ENCODE assay signal across 11 mouse cellular contexts in genomic region chr5:107847349-107847748, GRCm38 (mm10). TPM values are rescaled to one million over a fixed set of nuclear protein-coding genes. Genes with fewer than 3 reads are reported as not detected.
DNase-seq lines count a peak whose midpoint lies in the region; ATAC-seq and TF ChIP-seq lines count a peak whose summit lies in the region.
"Had no signal": no experiment of that assay in that cellular context is flagged by ENCODE, and none has a peak within 500 bp of the region (broad histone marks: within the 10 kb centered on the region; RNA-seq: fewer than 3 reads in every experiment).

No protein-coding gene starts in this region.

- no peak for TF ChIP-seq POLR2A in liver, adult 2 months (IDR thresholded peaks at IDR 0.05; ENCODE audit: extremely low read depth, insufficient read depth, low read length)
- TF ChIP-seq POLR2A in cerebellum, adult 2 months (IDR thresholded peaks at IDR 0.05; ENCODE audit: borderline replicate concordance, insufficient read depth, low read length) = no peak

- peaks cover 3% of the 10 kb centered on the region; the same call in 1 of the 2 replicates for H3K9me3 ChIP-seq in liver, embryonic 12.5 days (replicated peaks)
- H3K9me3 ChIP-seq: embryonic facial prominence, embryonic 10.5 days had no signal

- peak; percentile 76 for DNase-seq in liver, adult 2 months (ENCODE audit: extremely low read depth, low read depth, low spot score)
- peak; percentile 73 for DNase-seq in adrenal gland, adult 8-10 months
- peak; percentile 63 to 82 for DNase-seq in cerebellum, adult 2 months
- peak; percentile 40 for DNase-seq in kidney, postnatal 14 days
- no peak for DNase-seq in layer of hippocampus, adult 18-20 months (ENCODE audit: low spot score in 2 of 2)

- TF ChIP-seq CTCF in liver, adult 2 months (IDR thresholded peaks at IDR 0.05; ENCODE audit: low read depth, low read length) = no peak
- TF ChIP-seq CTCF in cerebellum, adult 2 months (IDR thresholded peaks at IDR 0.05; ENCODE audit: borderline replicate concordance, insufficient read depth, low read depth, low read length) = no peak

- 45% methylated on average over 5 of the region's 5 CpGs for WGBS in liver, adult 2 months
- 90% methylated on average over 5 of the region's 5 CpGs for WGBS in liver, embryonic 12.5 days (ENCODE audit: insufficient replicate concordance)
- WGBS in cerebellum, adult 2 months = 9% methylated on average over 5 of the region's 5 CpGs

- no peak overlapping the region for H3K9ac ChIP-seq in liver, adult 2 months (ENCODE audit: low read depth, low read length)
- no peak overlapping the region for H3K9ac ChIP-seq in liver, embryonic 12.5 days
- H3K9ac ChIP-seq: limb, embryonic 13.5 days had no signal

- H3K27me3 ChIP-seq in liver, adult 2 months (ENCODE audit: control insufficient read depth, insufficient read depth, low read length) = no peaks in the 10 kb centered on the region
- H3K27me3 ChIP-seq in liver, embryonic 12.5 days (replicated peaks) = no peaks in the 10 kb centered on the region
- H3K27me3 ChIP-seq in cerebellum, adult 2 months (ENCODE audit: control insufficient read depth, insufficient read depth, low read length) = no peaks in the 10 kb centered on the region
- H3K27me3 ChIP-seq: limb, embryonic 13.5 days had no signal

- H3K4me1 ChIP-seq in liver, adult 2 months (ENCODE audit: control insufficient read depth, insufficient read depth, low read length) = peaks cover 16% of the 10 kb centered on the region; the same call in 1 of the 2 replicates
- H3K4me1 ChIP-seq in liver, embryonic 12.5 days = 0 out of 2 replicates have a peak, but pooled peaks cover 14% of the 10 kb centered on the region
- peaks cover 3% of the 10 kb centered on the region; the same call in 1 of the 2 replicates for H3K4me1 ChIP-seq in cerebellum, adult 2 months (ENCODE audit: control insufficient read depth, insufficient read depth, low read length)
- H3K4me1 ChIP-seq: embryonic facial prominence, embryonic 10.5 days had no signal

- H3K79me2 ChIP-seq in liver, adult 2 months (ENCODE audit: control insufficient read depth, insufficient read depth, low read length) = peaks cover 31% of the 10 kb centered on the region

- ATAC-seq in liver, embryonic 12.5 days = no peak
- ATAC-seq in erythroblast, adult 5-6 weeks (replicated peaks; ENCODE audit: low FRiP score, poor library complexity, severe bottlenecking) = no peak

- H3K36me3 ChIP-seq in liver, adult 2 months (ENCODE audit: control insufficient read depth, insufficient read depth, low read length) = peaks cover 5% of the 10 kb centered on the region; the same call in 1 of the 2 replicates
- H3K36me3 ChIP-seq in liver, embryonic 12.5 days = peaks cover 36% of the 10 kb centered on the region

- H3K27ac ChIP-seq in liver, adult 2 months (replicated peaks; ENCODE audit: insufficient read depth, low read depth, low read length) = no peak overlapping the region
- no peak overlapping the region for H3K27ac ChIP-seq in liver, embryonic 12.5 days
- no peak overlapping the region for H3K27ac ChIP-seq in cerebellum, adult 2 months (ENCODE audit: insufficient read depth, low read length)
- H3K27ac ChIP-seq: embryonic facial prominence, embryonic 10.5 days; limb, embryonic 13.5 days had no signal

- no peak overlapping the region for H3K4me3 ChIP-seq in liver, adult 2 months (ENCODE audit: insufficient read depth, low read depth, low read length)
- H3K4me3 ChIP-seq in liver, embryonic 12.5 days = no peak overlapping the region
- H3K4me3 ChIP-seq in cerebellum, adult 2 months (replicated peaks; ENCODE audit: insufficient read depth, low read depth, low read length) = no peak overlapping the region
- H3K4me3 ChIP-seq: embryonic facial prominence, embryonic 10.5 days; limb, embryonic 13.5 days had no signal

- no peak overlapping the region for H3K4me2 ChIP-seq in liver, embryonic 12.5 days
- H3K4me2 ChIP-seq: limb, embryonic 13.5 days had no signal

RNA-seq across cellular contexts. Expression of gene Ube2d2b, which starts 17.4 kb away (rescaled TPM):
- total RNA-seq in liver, adult 2 months (2014; rRNA removed) = not detected in 2 replicates
- polyA plus RNA-seq in liver, adult 2 months (2012; rRNA removed) = not detected in 2 replicates
- 0.39 and 0.45 TPM in 2 replicates for polyA plus RNA-seq in liver, embryonic 12.5 days (2016; fragmentation: Nextera tagmentation; extraction: Ambion mirVana)
- not detected for total RNA-seq in adrenal gland, adult 8-10 months (2022)
- not detected in 2 replicates for polyA plus RNA-seq in cerebellum, adult 2 months (2012; rRNA removed)
- total RNA-seq in erythroblast, adult 5-6 weeks (2015; ENCODE audit: low replicate concordance) = not detected in 2 replicates
- 0.09 and 2.2 TPM in 2 replicates for total RNA-seq in erythroblast, adult 5-6 weeks (2017; ENCODE audit: low replicate concordance)
- not detected for total RNA-seq in layer of hippocampus, adult 18-20 months (2021)
- total RNA-seq: hematopoietic stem cell, adult 5-6 weeks; monocyte, adult 5-6 weeks had no signal

RNA-seq across cellular contexts. Expression of gene Evi5, which starts 27.6 kb away (rescaled TPM):
- 118 and 136 TPM in 2 replicates for total RNA-seq in liver, adult 2 months (2014; rRNA removed)
- polyA plus RNA-seq in liver, adult 2 months (2012; rRNA removed) = 29.0 and 35.1 TPM in 2 replicates
- polyA plus RNA-seq in liver, embryonic 12.5 days (2016; fragmentation: Nextera tagmentation; extraction: Ambion mirVana) = 56.5 and 58.5 TPM in 2 replicates
- total RNA-seq in adrenal gland, adult 8-10 months (2022) = 10 to 100 TPM; 66.8 to 73.3 (median 70.4) TPM
- 37.2 and 37.6 TPM in 2 replicates for polyA plus RNA-seq in cerebellum, adult 2 months (2012; rRNA removed)
- total RNA-seq in erythroblast, adult 5-6 weeks (2015; ENCODE audit: low replicate concordance) = 520 and 561 TPM in 2 replicates
- 882 and 1,043 TPM in 2 replicates for total RNA-seq in erythroblast, adult 5-6 weeks (2017; ENCODE audit: low replicate concordance)
- 10 to 100 TPM; 62.7 to 65.5 TPM for total RNA-seq in layer of hippocampus, adult 18-20 months (2021)

RNA-seq across cellular contexts. Expression of gene Rpl5, which starts 53.0 kb away (rescaled TPM):
- 103 and 148 TPM in 2 replicates for total RNA-seq in liver, adult 2 months (2014; rRNA removed)
- polyA plus RNA-seq in liver, adult 2 months (2012; rRNA removed) = 5.9 and 12.7 TPM in 2 replicates
- polyA plus RNA-seq in liver, embryonic 12.5 days (2016; fragmentation: Nextera tagmentation; extraction: Ambion mirVana) = 58.8 and 59.6 TPM in 2 replicates
- 10 to 100 TPM; 50.4 to 91.3 (median 70.7) TPM for total RNA-seq in adrenal gland, adult 8-10 months (2022)
- 75.5 and 81.9 TPM in 2 replicates for polyA plus RNA-seq in cerebellum, adult 2 months (2012; rRNA removed)
- 89.2 and 183 TPM in 2 replicates for total RNA-seq in erythroblast, adult 5-6 weeks (2015; ENCODE audit: low replicate concordance)
- total RNA-seq in erythroblast, adult 5-6 weeks (2017; ENCODE audit: low replicate concordance) = 48.5 and 162 TPM in 2 replicates
- total RNA-seq in layer of hippocampus, adult 18-20 months (2021) = 10 to 100 TPM; 59.0 to 59.2 TPM

Comparison
In these comparisons a context has a peak if more than half of its experiments do, and no peak if none do; other contexts are left out.
1. DNase-seq: peak in liver, adult 2 months (single experiment), adrenal gland, adult 8-10 months (single experiment), cerebellum, adult 2 months (2 of 2) and kidney, postnatal 14 days (single experiment); none in layer of hippocampus, adult 18-20 months (0 of 2).